Mouse (Mus musculus): ENCODE data around the gene Fbxw16.
"Not testable (repeated sequence)": the region's sequence is repeated elsewhere in the genome, so short reads cannot be mapped to it uniquely, and the experiment has no call there.

The Fbxw16 gene

GRCm38 (mm10) chr9:109449040-109449439 is at the start of gene Fbxw16:
Gene Fbxw16, minus strand, starts transcription at chr9:109449140.
- in situ Hi-C loops (cut with MboI, MseI) = no loop called here

GRCm38 (mm10) chr9:109495775-109496174 is 46.8 kb upstream of the Fbxw16 start, which contains the start of gene Fbxw19:
Gene Fbxw19, minus strand, starts transcription at chr9:109495875.
- in situ Hi-C loops (cut with MboI, MseI) = not testable (repeated sequence)

GRCm38 (mm10) chr9:109432956-109433355 is 16.0 kb downstream of the Fbxw16 start:
- in situ Hi-C loops (cut with MboI, MseI) = no loop called here

- in situ Hi-C loops (cut with MboI, MseI) = not testable (repeated sequence)
Measured at GRCm38 (mm10) chr9:109404196-109404595, 44.7 kb downstream of the Fbxw16 start, which contains the start of gene Fbxw22. Gene Fbxw22, minus strand, starts transcription at chr9:109404296.
